ENCODE assay signal across 8 mouse cellular contexts in genomic region chr14:25456666-25457433, GRCm38 (mm10). TPM values are rescaled to one million over a fixed set of nuclear protein-coding genes. Genes with fewer than 3 reads are reported as not detected.
A peak's percentile ranks its signal among the peaks of the same experiment; 100 is the strongest.
DNase-seq lines count a peak whose midpoint lies in the region; ATAC-seq and TF ChIP-seq lines count a peak whose summit lies in the region.

No protein-coding gene starts in this region.

- no peak for ATAC-seq in cerebellum, adult (ENCODE audit: insufficient number of reproducible peaks, low FRiP score, low TSS enrichment)
- peak; percentile 14 for ATAC-seq in forebrain, embryonic 12.5 days (ENCODE audit: low FRiP score)
- no peak; the same call in 1 of the 2 replicates for ATAC-seq in kidney, embryonic 14.5 days (ENCODE audit: low FRiP score, low TSS enrichment)
- peak; percentile 1; the same call in 1 of the 2 replicates for ATAC-seq in midbrain, embryonic 13.5 days

- H3K4me1 ChIP-seq in MEL (ENCODE audit: control insufficient read depth in 1 of 2, insufficient read depth in 2 of 2, low read length in 2 of 2): peaks cover 0 to 10% of the 10 kb centered on the region in 2 experiments; a peak in 2 of 4 replicates
- H3K4me1 ChIP-seq in forebrain, embryonic 12.5 days: peaks cover 38% of the 10 kb centered on the region
- H3K4me1 ChIP-seq in kidney, embryonic 14.5 days (ENCODE audit: control insufficient read depth, insufficient read depth, low read length): peaks cover 50% of the 10 kb centered on the region
- H3K4me1 ChIP-seq in midbrain, embryonic 13.5 days (replicated peaks): peaks cover 41% of the 10 kb centered on the region

- TF ChIP-seq RAD21 in MEL (IDR thresholded peaks at IDR 0.05; ENCODE audit: low read depth, low read length): no peak

- H3K36me3 ChIP-seq in MEL (ENCODE audit: control insufficient read depth in 1 of 2, insufficient read depth in 2 of 2, low read length in 2 of 2): peaks cover 0 to 2% of the 10 kb centered on the region in 2 experiments; a peak in 2 of 4 replicates
- no peaks in the 10 kb centered on the region for H3K36me3 ChIP-seq in forebrain, embryonic 12.5 days (replicated peaks)
- H3K36me3 ChIP-seq in kidney, embryonic 14.5 days (ENCODE audit: control insufficient read depth, insufficient read depth, low read length): no peaks in the 10 kb centered on the region
- H3K36me3 ChIP-seq in midbrain, embryonic 13.5 days: no peaks in the 10 kb centered on the region

- H3K27ac ChIP-seq in MEL (ENCODE audit: control insufficient read depth, low read depth, low read length): no peak overlapping the region
- H3K27ac ChIP-seq in forebrain, embryonic 12.5 days: peak overlapping the region; percentile 100
- H3K27ac ChIP-seq in kidney, embryonic 14.5 days (ENCODE audit: low read depth, low read length): peak overlapping the region; percentile 86
- H3K27ac ChIP-seq in midbrain, embryonic 13.5 days: peak overlapping the region; percentile 99

- H3K27me3 ChIP-seq in MEL (ENCODE audit: control insufficient read depth in 1 of 2, insufficient read depth in 2 of 2, low read length in 2 of 2): no peaks in the 10 kb centered on the region
- 0 out of 2 replicates have a peak, but pooled peaks cover 4% of the 10 kb centered on the region for H3K27me3 ChIP-seq in forebrain, embryonic 12.5 days
- no peaks in the 10 kb centered on the region for H3K27me3 ChIP-seq in kidney, embryonic 14.5 days (ENCODE audit: control insufficient read depth, insufficient read depth, low read length)
- no peaks in the 10 kb centered on the region for H3K27me3 ChIP-seq in midbrain, embryonic 13.5 days

- TF ChIP-seq EP300 in MEL (IDR thresholded peaks at IDR 0.05; ENCODE audit: low read depth in 1 of 2, low read length in 2 of 2): no peak

- peak overlapping the region; percentile 44 to 72 for H3K4me3 ChIP-seq in MEL (ENCODE audit: control insufficient read depth in 1 of 2, insufficient read depth in 1 of 2, low read depth in 2 of 2, low read length in 2 of 2)
- H3K4me3 ChIP-seq in forebrain, embryonic 12.5 days (replicated peaks): peak overlapping the region; percentile 97
- H3K4me3 ChIP-seq in kidney, embryonic 14.5 days (ENCODE audit: low read length): peak overlapping the region; percentile 99
- H3K4me3 ChIP-seq in midbrain, embryonic 13.5 days (replicated peaks): peak overlapping the region; percentile 97

- no peaks in the 10 kb centered on the region for H3K9me3 ChIP-seq in MEL (replicated peaks; ENCODE audit: insufficient read depth, low read length)
- no peaks in the 10 kb centered on the region for H3K9me3 ChIP-seq in forebrain, embryonic 12.5 days
- H3K9me3 ChIP-seq in kidney, embryonic 14.5 days (ENCODE audit: control insufficient read depth, low read length): no peaks in the 10 kb centered on the region
- no peaks in the 10 kb centered on the region for H3K9me3 ChIP-seq in midbrain, embryonic 13.5 days

- H3K79me2 ChIP-seq in MEL (ENCODE audit: control insufficient read depth, insufficient read depth, low read length, poor library complexity): peaks cover 24% of the 10 kb centered on the region

- 4% methylated on average over 17 of the region's 17 CpGs for WGBS in forebrain, embryonic 12.5 days
- WGBS in kidney, embryonic 14.5 days: 3% methylated on average over 17 of the region's 17 CpGs
- WGBS in midbrain, embryonic 13.5 days: under 1% methylated on average over 17 of the region's 17 CpGs

- peak overlapping the region; percentile 68 for H3K9ac ChIP-seq in MEL (ENCODE audit: control insufficient read depth, low read depth, low read length, poor library complexity, severe bottlenecking)
- peak overlapping the region; percentile 59 for H3K9ac ChIP-seq in forebrain, embryonic 12.5 days
- H3K9ac ChIP-seq in kidney, embryonic 14.5 days (ENCODE audit: low read depth, low read length): peak overlapping the region; percentile 58
- peak overlapping the region; percentile 100 for H3K9ac ChIP-seq in midbrain, embryonic 13.5 days (replicated peaks)

- peak; percentile 44 for DNase-seq in cerebellum, adult 11 months
- no peak for DNase-seq in MEL (ENCODE audit: low read depth, low spot score)
- no peak for DNase-seq in layer of hippocampus, adult 9-11 months
- no peak for DNase-seq in spleen, postnatal 36 days (ENCODE audit: low spot score in 2 of 2)

- TF ChIP-seq POLR2A in MEL (IDR thresholded peaks at IDR 0.05; ENCODE audit: control insufficient read depth in 1 of 2, insufficient read depth in 1 of 2, low read depth in 1 of 2, low read length in 2 of 2, poor library complexity in 1 of 2): no peak

- H3K4me2 ChIP-seq in forebrain, embryonic 12.5 days: peak overlapping the region; percentile 98
- H3K4me2 ChIP-seq in kidney, embryonic 14.5 days (replicated peaks; ENCODE audit: low read depth, low read length): peak overlapping the region; percentile 64
- H3K4me2 ChIP-seq in midbrain, embryonic 13.5 days (replicated peaks): peak overlapping the region; percentile 97

- TF ChIP-seq CTCF in MEL (IDR thresholded peaks at IDR 0.05 in 2 of 3, conservative IDR thresholded peaks at IDR 0.05 in 1 of 3; ENCODE audit: control insufficient read depth in 1 of 3, insufficient read depth in 1 of 3, low read depth in 2 of 3, low read length in 3 of 3, poor library complexity in 1 of 3, severe bottlenecking in 1 of 3): no peak

TF ChIP-seq in MEL, 35 proteins besides CTCF, POLR2A, EP300 and RAD21:
- TF ChIP-seq NRF1 (IDR thresholded peaks at IDR 0.05; ENCODE audit: insufficient read depth, low read depth, low read length, poor library complexity, severe bottlenecking) (no peak), POLR2AphosphoS2 (IDR thresholded peaks at IDR 0.05; ENCODE audit: low read length) (no peak), ZC3H11A (IDR thresholded peaks at IDR 0.05; ENCODE audit: low read depth, low read length) (no peak), MAX (IDR thresholded peaks at IDR 0.05; ENCODE audit: low read length) (no peak), MXI1 (IDR thresholded peaks at IDR 0.05; ENCODE audit: low read depth, low read length) (no peak), GATA1 (IDR thresholded peaks at IDR 0.05; ENCODE audit: low read depth, low read length) (no peak), MYB (IDR thresholded peaks at IDR 0.05; ENCODE audit: low read depth, low read length) (no peak), ZNF384 (IDR thresholded peaks at IDR 0.05; ENCODE audit: low read depth, low read length) (no peak), TBP (IDR thresholded peaks at IDR 0.05; ENCODE audit: low read depth, low read length) (no peak), SIN3A (IDR thresholded peaks at IDR 0.05; ENCODE audit: low read length) (no peak)

RNA-seq across cellular contexts. Expression of gene Zmiz1, which starts 2.1 kb away (rescaled TPM):
- total RNA-seq in MEL (2012; rRNA removed): 2.7 and 3.7 TPM in 2 replicates
- polyA plus RNA-seq in MEL (2012; ENCODE audit: insufficient read depth in 1 of 2, insufficient read length in 2 of 2, low read depth in 1 of 2, low replicate concordance in 2 of 2, missing spikeins in 1 of 2): 10 to 100 TPM in 1 of 2 experiments, not detected in 1; 19.9 TPM
- 64.1 and 68.3 TPM in 2 replicates for polyA plus RNA-seq in forebrain, embryonic 12.5 days (2016; fragmentation: Nextera tagmentation; extraction: Ambion mirVana)
- polyA plus RNA-seq in kidney, embryonic 14.5 days (2014; fragmentation: Nextera tagmentation; extraction: Ambion mirVana): 43.3 and 57.3 TPM in 2 replicates
- polyA plus RNA-seq in midbrain, embryonic 13.5 days (2015; fragmentation: Nextera tagmentation; extraction: Ambion mirVana): 68.8 and 80.3 TPM in 2 replicates

Comparison
In these comparisons a context has a peak if more than half of its experiments do, and no peak if none do; other contexts are left out.
1. ATAC-seq: peak in forebrain, embryonic 12.5 days (single experiment) and midbrain, embryonic 13.5 days (single experiment); none in cerebellum, adult (single experiment) and kidney, embryonic 14.5 days (single experiment).
2. Peak in every context shown above with its lines, with median percentiles within 50 percentile points of each other: H3K4me3 ChIP-seq, H3K9ac ChIP-seq and H3K4me2 ChIP-seq.